Mouse (Mus musculus) layer of hippocampus, adult 11-12 months (tissue): Measurements from ENCODE around the gene Mfsd10.

ENCODE experiments used
- DNase-seq: peaks from one replicate; pipeline ENCODE4 v3.0.0; 2022; ENCODE audit warnings: low spot score

Mfsd10 gene

DNA sequence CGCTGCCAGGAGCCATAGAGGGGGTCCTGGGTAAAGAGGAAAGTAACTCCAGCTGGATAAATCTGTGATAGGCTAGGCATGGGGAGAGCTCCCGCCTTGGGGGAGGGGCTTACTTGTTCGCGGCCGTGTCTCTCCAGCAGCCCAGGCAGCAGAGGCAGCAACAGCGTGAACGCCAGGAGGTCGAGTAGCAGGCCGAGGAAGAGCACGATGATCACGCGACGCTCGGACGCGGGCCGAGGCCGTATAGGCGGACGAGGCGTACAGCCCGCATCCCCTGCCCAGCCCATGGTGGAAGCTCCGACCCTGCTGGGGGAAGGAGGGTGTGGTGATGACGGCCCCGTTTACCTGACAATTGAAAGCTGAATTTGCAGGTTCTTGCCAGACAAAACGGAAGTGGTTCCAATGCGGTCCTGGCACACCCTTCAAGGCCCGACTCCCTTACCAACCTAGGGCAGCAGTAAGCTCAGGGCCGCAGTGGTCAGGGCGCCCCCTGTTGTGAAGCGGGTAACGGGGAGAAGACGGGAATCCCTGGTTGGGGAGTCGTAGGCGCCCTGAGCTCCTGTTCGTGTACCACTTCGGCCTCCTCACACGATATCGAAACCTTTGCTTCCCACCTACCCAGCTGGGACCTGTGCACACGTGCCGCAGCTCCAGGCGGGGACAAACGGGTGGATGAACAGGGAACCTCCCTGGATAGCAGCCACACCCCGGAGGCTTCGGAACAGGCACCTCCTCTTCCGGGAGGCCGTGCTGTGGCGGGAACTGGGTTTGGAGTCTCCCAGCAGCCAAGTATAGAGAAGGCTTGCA, at the start of gene Mfsd10:
Gene Mfsd10 (minus strand): TSS at position 732 of the 807 bp plus-strand sequence.
- DNase-seq = peak; percentile 85

DNA sequence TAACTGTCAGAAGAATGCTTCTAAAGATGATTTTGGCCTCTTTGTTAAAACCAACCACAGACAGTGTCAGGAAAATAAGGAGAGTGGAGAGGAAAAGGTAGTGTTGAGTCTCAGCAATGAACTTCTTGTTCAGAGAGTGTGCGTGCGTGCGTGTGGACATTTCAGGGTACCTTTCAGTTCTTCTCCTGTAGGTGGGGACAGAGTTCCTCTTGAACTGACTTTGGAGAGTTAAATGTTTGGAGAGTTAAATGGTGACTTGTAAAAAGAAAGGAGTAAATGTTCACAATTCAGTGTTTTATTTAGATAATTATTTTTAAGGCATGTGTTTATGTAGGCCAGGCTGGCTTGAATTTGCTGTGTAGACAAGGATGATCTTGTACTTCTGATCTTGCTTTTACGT, 33.3 kb upstream of the Mfsd10 start:
- DNase-seq = no peak

DNA sequence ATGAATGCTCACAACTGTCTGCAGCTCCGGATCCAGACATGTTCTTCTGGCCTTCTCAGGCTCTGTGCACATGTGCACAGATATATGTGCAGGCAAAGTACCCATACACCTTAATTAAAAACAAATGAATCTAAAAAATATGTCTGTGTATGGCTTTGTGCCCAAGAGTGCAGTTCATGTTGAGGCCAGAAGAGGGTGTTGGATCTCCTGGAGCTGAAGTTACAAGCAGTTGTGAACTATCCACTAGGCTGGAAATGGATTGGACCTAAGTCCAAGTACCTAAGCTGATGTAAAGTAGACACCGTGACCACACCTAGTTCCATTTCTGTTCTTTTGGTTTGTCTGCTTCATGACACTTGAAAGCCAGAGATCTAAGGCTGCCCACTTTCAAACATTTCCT, 32.5 kb upstream of the Mfsd10 start:
- no peak for DNase-seq

DNA sequence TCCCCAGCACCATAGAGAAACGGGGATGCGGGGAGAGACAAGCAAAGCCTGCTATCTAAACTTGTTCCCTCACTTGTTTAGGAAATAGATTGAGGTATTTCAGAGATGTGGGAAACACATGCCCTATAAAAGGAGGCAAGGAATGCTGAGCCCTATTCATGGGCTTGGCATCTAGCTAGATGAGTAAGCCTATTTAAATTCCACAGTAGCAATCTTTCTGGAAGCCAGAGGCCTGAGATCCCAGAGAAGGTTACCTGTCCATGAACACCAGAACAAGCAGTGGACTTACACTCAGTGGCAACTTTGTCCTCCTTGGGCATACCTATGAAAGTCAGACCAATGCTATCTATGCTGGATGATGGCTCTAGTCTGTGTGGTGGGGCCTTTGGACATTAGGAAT, 26.2 kb upstream of the Mfsd10 start:
- no peak for DNase-seq

DNA sequence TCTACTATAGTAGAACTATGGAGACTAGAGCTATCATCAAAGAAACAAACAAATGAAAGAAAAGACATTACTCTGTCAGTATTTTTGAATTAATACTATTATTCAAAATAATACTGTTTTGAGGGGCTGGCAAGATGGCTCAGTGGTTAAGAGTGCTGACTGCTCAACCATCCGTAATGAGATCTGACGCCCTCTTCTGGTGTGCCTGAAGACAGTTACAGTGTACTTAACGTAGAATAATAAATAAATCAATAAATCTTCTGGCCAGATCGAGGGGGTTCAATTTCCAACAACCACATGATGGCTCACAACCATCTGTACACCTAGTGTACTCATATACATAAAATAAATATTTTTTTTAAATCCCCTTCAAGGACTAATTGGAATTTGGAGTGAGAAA, 24.9 kb upstream of the Mfsd10 start:
- no peak for DNase-seq

DNA sequence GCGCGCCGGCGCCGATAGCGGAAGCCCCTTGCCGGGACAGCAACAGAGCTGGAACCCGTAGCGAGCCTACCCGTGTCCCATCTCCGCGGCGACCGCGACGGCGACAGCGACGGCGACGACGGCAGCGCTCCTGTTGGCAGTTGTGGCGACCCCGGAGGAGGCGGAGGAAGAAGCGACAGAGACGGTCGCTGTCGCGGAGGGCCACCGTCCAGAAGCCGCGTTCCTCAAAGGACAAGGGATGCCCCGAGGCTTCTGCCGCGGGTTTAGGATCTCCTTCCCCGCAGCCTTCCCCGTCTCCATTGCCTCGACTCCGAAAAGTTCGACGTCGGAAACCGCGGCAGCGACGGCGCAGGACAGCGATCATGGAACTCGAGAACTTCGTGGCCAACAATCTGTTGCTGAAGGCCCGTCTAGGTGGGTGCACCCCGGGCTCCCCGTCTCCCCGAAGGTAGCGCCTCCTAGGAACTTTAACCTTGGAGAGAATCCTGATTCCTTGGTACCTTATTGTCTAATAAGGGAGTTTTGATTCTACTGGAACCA, 23.6 kb upstream of the Mfsd10 start:
- no peak for DNase-seq

DNA sequence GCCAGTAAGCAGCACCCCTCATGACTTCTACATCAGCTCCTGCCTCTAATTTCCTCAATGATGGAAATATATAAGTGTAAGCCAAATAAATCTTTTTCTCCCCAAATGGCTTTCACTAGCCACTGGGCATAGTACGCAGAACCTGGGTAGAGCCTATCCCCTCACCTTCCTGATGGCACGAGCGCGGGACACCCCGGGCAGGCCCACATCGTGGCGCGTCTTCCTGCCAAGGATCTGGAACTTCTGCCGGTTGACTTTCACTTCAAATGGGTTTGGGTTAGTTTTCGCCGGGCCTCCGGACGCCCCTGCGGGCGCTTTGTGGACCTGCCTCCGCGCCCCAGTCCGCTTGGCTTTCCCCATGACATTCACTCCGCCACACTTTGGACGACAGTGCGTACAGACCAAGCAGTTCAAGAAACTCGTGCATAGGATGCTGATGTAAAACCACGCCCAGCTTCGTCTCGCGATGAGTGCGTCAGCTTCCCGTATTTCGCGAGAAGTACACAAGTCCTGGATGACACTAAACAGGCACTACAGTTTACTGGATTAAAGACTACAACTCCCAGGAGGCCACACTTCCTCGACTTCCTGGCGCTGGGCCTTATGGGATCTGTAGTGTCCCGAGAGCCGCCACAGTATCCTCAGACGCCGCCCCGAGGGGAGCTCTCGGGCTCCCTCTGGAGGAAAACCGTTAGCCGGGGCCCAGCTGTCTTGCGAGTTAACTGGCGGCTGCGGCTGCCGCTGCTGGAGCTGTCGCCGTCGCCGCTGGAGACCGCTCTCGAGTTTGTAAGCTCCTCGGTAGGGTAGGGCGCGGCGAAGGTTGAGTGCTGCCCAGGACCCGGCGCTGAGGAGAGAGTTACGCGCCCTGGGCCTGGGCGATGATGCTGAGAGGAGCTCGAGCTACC, 22.9 kb upstream of the Mfsd10 start, which contains the start of the genes Nop14 and Grk4:
Gene Nop14 (minus strand): TSS at position 463 of the 905 bp plus-strand sequence.
Gene Grk4 (plus strand): TSS at position 694 of the 905 bp plus-strand sequence.
- DNase-seq = peak; percentile 100

DNA sequence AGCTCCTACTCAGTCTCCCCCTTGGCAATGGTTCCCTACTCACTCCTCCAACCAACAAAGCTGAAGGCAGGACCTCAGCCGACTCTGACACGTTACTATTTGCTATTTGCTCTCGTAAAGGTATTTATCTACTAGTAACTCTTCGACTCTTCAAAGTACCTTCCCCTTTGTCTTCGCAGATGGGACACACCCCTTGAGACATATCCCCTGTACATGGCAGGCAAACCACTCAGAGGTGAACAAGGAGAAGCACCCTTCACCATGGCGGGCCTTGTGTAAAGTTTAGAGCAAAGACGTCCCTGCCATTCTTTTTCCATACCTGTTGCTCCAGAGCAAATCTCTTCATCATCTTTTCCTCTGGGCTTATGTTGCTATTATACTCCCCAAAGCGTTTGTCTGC, 20.5 kb upstream of the Mfsd10 start:
- DNase-seq = no peak

DNA sequence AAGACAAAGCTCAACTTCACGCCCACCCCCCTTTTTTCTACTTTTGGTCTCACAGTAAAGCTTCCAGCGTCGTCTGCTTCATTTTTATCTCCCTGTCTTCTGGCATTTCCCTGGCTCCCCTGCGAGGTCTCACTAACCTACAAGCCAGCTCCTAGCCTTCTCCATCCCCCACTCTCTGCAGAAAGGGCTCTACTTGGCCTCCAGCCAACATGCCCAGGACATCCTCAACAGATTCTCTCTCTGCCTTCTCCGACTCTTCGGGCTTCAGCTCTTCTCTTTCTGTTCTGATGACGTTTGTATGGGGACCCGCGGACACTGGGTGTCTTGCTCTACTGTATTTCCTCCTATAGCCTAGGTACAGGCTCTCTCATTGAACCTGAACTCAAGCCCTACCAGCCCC, 17.9 kb upstream of the Mfsd10 start:
- no peak for DNase-seq

DNA sequence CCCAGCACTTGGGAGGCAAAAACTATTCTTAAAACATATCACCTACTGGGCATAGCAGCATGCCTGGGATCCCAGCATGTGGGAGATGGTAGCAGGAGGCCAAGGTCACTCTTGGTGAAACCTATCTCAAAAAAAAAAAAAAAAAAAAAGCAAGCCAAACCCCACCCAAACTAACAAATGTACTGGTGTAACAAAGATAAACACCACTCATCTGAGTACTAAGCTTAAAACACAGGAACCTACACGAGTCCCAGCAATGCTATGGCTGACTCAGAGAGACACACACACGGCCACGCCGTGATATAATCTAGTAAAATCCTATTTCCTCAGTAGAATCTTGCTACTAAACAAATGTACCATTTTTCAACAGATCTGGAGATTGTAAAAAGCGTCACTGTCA, 15.9 kb upstream of the Mfsd10 start:
- DNase-seq = no peak

DNA sequence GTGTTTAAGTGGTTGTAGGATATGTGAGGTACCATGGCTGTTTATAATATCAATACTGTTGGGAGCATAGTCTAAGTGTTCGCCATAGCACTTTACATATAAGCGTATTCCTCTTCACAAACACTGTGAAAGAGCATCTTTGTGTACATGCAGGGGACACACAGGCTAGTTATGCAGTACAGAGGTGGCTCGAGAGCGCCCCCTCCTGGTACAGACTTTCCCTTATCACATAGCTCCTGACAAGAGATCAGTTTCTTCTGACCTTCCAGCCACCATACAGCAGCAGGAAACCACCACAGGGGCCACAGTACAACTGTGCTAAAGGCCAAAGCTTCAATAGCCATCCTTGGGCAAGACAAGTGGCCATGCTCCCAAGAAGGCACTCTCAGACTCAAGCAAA, 10.6 kb upstream of the Mfsd10 start:
- DNase-seq = peak; percentile 82

DNA sequence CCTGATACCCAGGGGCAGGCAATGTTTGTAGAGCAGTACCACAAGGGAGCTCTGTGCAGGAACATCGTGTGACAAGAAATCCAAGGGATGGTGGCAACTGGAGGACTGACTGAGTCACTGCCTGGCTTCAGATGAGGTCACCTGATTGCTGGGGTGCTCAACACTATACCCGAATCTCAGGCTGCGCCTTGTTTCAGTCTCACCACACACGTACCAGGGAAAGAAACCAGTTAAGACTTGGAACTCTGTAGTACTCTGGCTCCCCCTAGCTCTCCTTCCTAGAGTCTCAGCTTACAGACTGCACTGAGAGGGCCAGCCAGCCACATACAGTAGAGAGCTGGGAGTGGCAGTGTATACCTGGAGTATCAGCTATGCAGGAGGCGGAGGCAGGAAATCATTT, 5.9 kb upstream of the Mfsd10 start:
- peak; percentile 79 for DNase-seq

DNA sequence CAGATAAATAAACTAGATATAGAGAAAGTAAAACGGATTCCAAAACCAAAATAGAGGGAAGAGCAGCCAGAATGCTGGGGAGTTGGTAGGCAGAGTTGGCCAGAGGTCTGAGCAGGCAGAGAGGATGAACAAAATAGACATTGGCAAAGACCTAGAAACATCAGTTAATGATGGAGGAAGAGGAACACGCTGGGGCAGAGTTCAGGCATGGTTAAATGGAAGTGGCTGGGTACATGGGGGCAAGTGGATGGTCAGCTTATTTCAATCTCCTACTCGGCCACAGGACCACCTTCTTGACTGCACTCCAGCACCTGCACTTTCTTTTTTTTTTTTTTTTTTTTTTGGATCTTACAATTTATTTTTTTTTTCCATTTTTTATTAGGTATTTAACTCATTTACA, 5.0 kb upstream of the Mfsd10 start:
- no peak for DNase-seq

DNA sequence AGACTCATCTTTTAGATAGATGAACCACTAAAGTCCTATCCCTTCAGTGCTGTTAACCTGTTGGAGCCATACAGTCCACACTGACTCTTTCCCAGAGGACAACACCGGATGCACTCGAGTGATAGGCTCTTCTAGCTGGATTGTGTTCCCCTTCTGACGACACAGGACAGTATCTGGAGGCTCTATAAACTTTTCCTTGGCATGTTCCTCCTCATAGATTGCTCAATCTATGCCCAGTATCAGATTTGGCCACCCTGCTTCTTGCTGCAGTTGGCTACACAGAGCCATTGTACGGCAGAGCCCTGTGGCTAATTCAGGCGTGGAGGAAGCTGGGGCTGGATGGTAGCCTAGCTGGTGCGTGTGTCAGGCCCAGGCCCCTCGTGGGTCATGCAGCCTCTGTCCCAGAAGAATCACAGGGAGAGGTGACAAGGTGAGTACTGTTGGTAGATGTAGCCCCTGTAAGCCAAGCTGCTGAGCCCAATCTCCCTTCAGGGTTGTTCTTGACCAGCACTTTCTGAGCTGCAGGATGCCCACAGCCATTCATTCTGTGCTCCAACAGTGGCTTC, 662 bp upstream of the Mfsd10 start:
- no peak for DNase-seq

DNA sequence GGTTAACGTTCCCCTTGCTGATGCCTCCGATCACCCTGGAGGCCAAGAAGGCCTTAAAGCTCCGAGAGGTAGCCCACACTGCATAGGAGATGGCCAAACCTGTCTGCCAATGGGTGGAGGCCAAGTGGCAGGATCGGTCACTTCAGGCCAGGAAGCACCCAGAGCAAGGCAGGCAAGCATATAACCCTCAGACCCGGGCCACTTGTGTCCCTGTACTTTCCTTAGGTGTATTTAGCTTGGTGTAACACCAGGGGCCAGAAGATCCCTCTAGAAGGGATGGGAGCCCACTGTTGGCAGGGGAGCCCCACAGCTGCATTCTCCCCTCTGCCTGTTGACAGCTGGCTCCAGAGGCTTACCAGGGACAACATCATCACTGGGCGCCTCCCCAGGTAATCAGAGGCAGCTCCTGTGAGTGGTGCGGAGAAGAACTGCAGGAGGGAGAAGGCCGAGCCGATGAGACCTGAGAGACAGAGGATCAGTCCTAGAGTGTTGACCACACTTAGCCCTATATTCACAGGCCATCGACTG, 1.3 kb downstream of the Mfsd10 start:
- no peak for DNase-seq

DNA sequence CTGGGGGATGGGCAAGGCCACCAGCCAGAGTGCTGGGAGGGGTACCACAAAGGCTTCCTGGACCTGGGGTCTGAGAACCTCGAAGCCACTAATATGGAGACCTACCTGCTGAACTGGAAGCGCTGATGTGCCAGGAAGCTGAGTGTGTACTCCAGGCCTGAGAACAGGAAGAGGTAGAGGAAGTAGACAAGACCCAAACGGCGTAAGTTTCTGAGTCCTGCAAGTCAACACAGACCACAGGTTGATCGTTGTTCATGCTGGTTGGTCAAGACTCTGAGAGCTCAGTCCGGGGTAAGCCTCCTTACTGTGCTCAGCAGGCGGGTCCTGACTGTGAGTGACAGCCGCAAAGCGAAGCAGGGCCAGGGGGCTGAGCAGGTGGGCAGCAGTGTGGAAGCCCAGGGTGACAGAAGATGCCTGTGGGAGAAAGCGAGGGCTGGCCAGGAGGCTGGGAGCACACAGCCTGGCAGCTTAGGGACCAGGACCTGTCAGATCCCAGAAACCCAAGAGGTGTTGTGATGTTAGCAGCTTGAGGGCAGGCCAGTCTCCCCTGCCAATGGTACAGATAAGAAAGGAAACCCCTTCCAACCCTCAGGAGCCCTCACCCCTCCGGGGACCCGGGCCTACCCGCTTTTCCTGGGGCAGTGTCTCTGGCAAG, 2.1 kb downstream of the Mfsd10 start:
- no peak for DNase-seq

DNA sequence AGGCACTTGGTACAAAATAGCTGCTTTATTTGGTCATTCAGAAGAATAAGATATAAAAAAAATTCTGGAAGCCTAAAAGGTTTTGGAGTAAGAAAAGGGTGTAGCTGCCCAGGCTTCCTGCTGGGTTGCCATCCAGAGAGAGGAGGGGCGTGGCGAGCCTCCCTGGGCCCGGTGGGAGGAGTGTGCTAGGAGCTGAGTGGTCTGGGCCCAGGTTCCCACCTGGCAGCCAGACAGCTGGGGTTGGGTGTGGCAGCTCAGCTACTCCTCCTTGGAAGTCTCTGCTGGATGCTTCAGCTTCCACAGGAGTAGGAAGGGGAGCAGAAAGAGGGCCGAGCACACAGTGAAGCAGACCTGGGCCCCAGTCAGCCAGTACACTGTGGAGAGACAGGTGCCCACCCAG, 3.4 kb downstream of the Mfsd10 start:
- no peak for DNase-seq

DNA sequence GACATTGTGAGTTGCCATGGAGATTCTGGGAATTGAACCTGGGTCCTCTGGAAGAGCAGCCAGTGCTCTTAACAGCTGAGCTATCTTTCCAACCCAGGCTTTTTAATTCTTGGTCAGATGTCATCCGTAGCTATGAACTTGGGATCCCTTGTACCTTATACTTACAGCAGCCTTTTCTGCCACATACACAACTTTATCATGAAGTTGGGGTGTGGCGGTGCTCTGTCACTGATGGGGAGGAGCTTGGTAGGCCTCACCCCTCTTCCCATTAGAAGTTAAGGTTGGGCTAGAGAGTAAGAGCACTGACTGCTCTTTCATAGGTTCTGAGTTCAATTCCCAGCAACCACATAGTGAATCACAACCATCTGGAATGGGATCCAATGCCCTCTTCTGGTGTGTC, 4.0 kb downstream of the Mfsd10 start:
- DNase-seq = no peak

DNA sequence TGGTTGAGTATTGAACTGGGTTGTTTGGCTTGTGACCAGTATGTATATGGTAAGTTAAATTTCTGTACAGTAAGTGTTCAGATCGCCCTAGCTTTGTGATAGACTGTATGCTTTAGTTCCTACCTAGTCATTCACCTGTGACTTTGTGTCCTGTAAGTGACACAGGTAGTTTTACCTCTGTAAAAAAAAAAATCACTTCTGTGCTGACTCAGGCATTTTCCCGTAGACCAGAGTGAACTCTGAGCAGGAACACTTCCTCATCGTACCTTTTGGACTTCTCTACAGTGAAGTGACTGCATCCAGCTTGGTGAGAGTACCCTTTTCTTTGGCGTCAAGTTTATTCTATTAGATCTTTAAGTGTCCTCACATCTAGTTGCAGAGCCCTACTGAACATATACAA, 27.0 kb downstream of the Mfsd10 start:
- DNase-seq = no peak

DNA sequence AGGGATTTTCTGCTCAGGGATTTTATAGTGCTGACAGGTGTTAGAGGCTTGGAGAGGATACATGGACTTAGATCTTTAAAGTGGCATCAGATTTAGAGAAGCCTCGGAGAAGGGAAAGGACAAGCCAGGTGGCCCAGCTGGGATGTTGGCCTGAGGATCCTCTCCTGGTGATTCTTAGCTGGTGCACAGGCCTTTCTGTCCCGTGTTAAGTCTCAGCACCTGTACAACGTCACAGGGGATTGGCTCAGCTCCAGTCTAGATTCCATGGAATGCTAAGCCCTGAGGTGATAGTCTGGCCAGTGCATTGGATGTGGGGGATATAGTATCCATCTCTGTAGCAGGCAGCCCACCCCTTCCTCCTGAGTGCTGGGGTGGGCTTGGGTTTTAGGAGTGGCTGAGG, 28.8 kb downstream of the Mfsd10 start:
- no peak for DNase-seq

DNA sequence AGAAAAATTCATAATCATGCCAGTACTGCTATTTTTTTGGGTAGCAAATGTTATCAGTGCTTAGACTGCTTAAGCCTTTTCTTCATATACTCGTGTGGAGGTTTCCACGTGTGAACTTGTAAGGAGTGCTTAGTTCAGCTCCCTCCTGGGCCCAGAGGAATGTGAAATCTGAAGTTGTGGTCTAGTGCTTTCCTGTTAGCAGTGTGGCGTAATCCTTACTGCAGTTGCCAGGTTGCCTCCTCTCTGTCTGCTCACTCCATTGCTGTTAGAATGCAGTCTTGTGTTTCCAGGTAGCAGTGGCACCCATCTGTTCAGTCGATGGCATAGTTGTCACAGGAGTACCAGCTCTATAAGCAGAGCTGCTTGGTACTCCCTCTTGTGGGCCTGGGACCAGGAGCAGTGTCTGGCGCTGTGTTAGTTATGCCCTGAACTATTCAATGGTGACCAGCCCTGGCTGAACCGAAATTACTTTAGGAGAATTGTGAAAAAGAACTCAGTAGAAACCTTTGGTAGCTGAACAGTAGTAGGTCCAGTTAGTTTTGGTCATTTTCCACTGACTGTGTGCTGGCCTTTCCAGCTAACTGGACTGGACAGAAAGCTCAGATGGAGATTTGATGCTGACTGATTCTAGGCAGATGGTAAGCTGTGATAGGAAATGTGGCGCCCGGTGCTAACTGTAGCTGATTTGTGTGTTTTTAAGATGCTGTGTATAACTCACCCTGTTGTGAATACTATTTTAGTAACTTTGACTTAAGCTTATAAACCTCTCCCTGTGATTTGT, 29.7 kb downstream of the Mfsd10 start:
- no peak for DNase-seq
